Mouse (Mus musculus) brain, embryonic 14.5 days (tissue): Measurements from ENCODE around the gene Krtap13-1. TPM values are rescaled to one million over a fixed set of nuclear protein-coding genes. Genes with fewer than 3 reads are reported as not detected.
"Not testable (repeated sequence)": the region's sequence is repeated elsewhere in the genome, so short reads cannot be mapped to it uniquely, and the experiment has no call there.

Experiments
- DNase-seq: peaks from one replicate; pipeline ENCODE4 v3.0.0-alpha.2; 2011; ENCODE audit warnings: low read depth
- CTCF ChIP-seq: fragments of 200-500 bp; IDR thresholded peaks from 2 replicates; pipeline ENCODE4 v1.5.1; 2012; ENCODE audit warnings: inconsistent platforms, mild to moderate bottlenecking, moderate library complexity, borderline replicate concordance; ENCODE audit not compliant: insufficient read depth, insufficient read length; ENCODE audit errors: extremely low read depth
- POLR2A ChIP-seq: fragments of 200-500 bp; IDR thresholded peaks from 2 replicates; pipeline ENCODE4 v1.6.1; 2012; ENCODE audit warnings: mild to moderate bottlenecking, inconsistent platforms, borderline replicate concordance; ENCODE audit not compliant: poor library complexity, insufficient read depth, insufficient read length, severe bottlenecking; ENCODE audit errors: extremely low read depth
- polyA plus RNA-seq: library from polyadenylated mRNA; depleted of rRNA; stranded (reverse); fragments of >200 nt; gene quantifications from 2 replicates; pipeline ENCODE4 v1.2.3, GENCODE M21; 2012; rRNA removed

Krtap13-1 gene
- polyA plus RNA-seq, 1 experiment: not detected

- TF ChIP-seq POLR2A (no peak), CTCF (no peak)
- DNase-seq: peak; percentile 66
Measured at GRCm38 (mm10) chr16:88744750-88745340, 16.2 kb downstream of the Krtap13-1 start.

GRCm38 (mm10) chr16:88747943-88748342 lies 19.3 kb downstream of the Krtap13-1 start:
- TF ChIP-seq CTCF: no peak
- TF ChIP-seq POLR2A: no peak
- DNase-seq: peak; percentile 77

GRCm38 (mm10) chr16:88751535-88751934 lies 22.9 kb downstream of the Krtap13-1 start, which contains the start of gene Krtap13:
TSS of gene Krtap13 (minus strand) at chr16:88751635.
- DNase-seq: not testable (repeated sequence)

DNA sequence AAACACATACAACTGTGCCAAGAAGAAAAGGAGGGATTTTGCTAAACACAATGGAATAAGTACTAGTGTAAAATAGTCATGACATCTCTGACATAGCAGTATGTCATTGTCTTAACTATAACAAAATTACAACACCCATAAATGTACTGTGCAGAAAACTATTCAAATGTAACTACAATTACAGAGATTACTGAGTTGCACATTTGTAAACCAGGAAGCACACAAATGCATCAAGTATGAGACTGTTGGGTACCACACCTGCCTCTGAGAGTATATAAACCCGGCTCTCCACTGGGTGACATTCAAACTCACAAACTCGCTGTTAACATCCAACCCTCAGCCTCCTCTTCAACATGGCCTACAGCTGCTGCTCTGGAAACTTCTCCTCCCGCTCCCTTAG lies 29.9 kb downstream of the Krtap13-1 start, which contains the start of gene 2310034C09Rik:
TSS of gene 2310034C09Rik (plus strand) at position 301 of the 400 bp plus-strand sequence.
- not testable (repeated sequence) for DNase-seq

GRCm38 (mm10) chr16:88774106-88774505 lies 45.4 kb downstream of the Krtap13-1 start, which contains the start of gene 2310057N15Rik:
TSS of gene 2310057N15Rik (minus strand) at chr16:88774206.
- no peak for TF ChIP-seq CTCF
- TF ChIP-seq POLR2A: no peak
- no peak for DNase-seq

GRCm38 (mm10) chr16:88777596-88777995 lies 48.9 kb downstream of the Krtap13-1 start, which contains the start of gene Gm5965:
TSS of gene Gm5965 (plus strand) at chr16:88777896.
- no peak for DNase-seq
- no peak for TF ChIP-seq POLR2A
- TF ChIP-seq CTCF: no peak

Other genes with a start within 250 kb of the Krtap13-1 start
- not detected in 2 replicates for gene Cldn17, start 221.9 kb upstream of the Krtap13-1 start, polyA plus RNA-seq
- gene Cldn8, start 165.7 kb upstream of the Krtap13-1 start, polyA plus RNA-seq: 0.18 and 0.21 TPM in 2 replicates
- not detected in 2 replicates for gene Krtap24-1, start 116.6 kb upstream of the Krtap13-1 start, polyA plus RNA-seq
- not detected in 2 replicates for gene 2310079G19Rik, start 101.2 kb upstream of the Krtap13-1 start, polyA plus RNA-seq
- not detected in 2 replicates for gene Krtap26-1, start 81.1 kb upstream of the Krtap13-1 start, polyA plus RNA-seq
- not detected in 2 replicates for gene Krtap27-1, start 57.2 kb upstream of the Krtap13-1 start, polyA plus RNA-seq
- gene 2310061N02Rik, start 20.9 kb upstream of the Krtap13-1 start, polyA plus RNA-seq: not detected in 2 replicates
- not detected in 2 replicates for gene Krtap13, start 22.8 kb downstream of the Krtap13-1 start, polyA plus RNA-seq
- not detected in 2 replicates for gene 2310034C09Rik, start 30.0 kb downstream of the Krtap13-1 start, polyA plus RNA-seq
- not detected in 2 replicates for gene 2310057N15Rik, start 45.3 kb downstream of the Krtap13-1 start, polyA plus RNA-seq
- gene Gm5965, start 49.0 kb downstream of the Krtap13-1 start, polyA plus RNA-seq: not detected in 2 replicates
- gene Gm20741, start 83.4 kb downstream of the Krtap13-1 start, polyA plus RNA-seq: not detected in 2 replicates
- gene Krtap15, start 91.4 kb downstream of the Krtap13-1 start, polyA plus RNA-seq: not detected in 2 replicates
- gene Krtap14, start 97.3 kb downstream of the Krtap13-1 start, polyA plus RNA-seq: not detected in 2 replicates
- not detected in 2 replicates for gene Krtap19-1, start 140.5 kb downstream of the Krtap13-1 start, polyA plus RNA-seq
- gene Krtap19-2, start 145.4 kb downstream of the Krtap13-1 start, polyA plus RNA-seq: not detected in 2 replicates
- gene Krtap19-3, start 149.2 kb downstream of the Krtap13-1 start, polyA plus RNA-seq: not detected in 2 replicates
- not detected in 2 replicates for gene Krtap19-4, start 156.2 kb downstream of the Krtap13-1 start, polyA plus RNA-seq
- not detected in 2 replicates for gene Krtap19-5, start 167.6 kb downstream of the Krtap13-1 start, polyA plus RNA-seq
- gene Krtap19-9b, start 203.4 kb downstream of the Krtap13-1 start, polyA plus RNA-seq: not detected in 2 replicates
- not detected in 2 replicates for gene Krtap16-3, start 234.0 kb downstream of the Krtap13-1 start, polyA plus RNA-seq